Mouse (Mus musculus) small intestine, adult 2 months (tissue): ENCODE measurements around the gene Cnep1r1.

Experiments used
- CTCF ChIP-seq: fragments of 200-500 bp; IDR thresholded peaks from 2 replicates; pipeline ENCODE4 v1.5.1; 2012; ENCODE audit warnings: low read depth, mild to moderate bottlenecking, control low read depth, inconsistent platforms, low read length, moderate library complexity, mixed read lengths; ENCODE audit not compliant: insufficient replicate concordance, insufficient read length; ENCODE audit errors: extremely low read depth
- POLR2A ChIP-seq: fragments of 200-500 bp; IDR thresholded peaks from 2 replicates; pipeline ENCODE4 v1.6.1; 2012; ENCODE audit warnings: low read depth, mild to moderate bottlenecking, control low read depth, inconsistent platforms, low read length, moderate library complexity

DNA sequence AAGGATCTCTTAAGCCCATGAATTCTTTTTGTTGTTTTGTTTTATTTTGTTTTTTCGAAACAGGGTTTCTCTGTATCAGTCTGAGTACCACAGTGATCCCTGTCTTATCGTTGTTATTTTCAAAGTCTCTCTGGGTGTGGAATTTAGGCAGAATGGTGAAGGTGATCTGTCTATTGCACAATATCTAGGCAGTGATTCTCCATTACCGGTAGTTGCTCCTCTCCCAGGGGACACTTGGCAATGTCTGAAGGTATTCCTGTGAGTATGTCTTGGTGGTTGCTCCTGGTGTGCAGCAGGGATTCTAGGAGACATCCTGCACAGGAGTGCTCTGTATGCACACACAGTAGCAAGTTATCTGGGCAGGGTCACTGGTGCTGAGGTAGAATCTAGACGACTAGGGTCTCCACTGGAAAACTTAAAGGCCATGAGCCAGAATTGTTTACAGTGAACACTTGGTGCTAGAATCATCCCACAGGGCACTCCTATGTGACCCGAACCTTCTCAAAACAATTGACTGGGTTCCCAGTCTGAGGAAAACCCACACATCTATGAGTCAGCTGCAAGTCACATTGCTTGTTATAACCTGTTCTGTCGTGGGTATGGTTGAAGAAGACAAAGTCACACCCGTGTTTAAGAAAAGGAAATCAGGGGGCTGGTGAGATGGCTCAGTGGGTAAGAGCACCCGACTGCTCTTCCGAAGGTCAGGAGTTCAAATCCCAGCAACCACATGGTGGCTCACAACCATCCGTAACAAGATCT is 41.8 kb downstream of the Cnep1r1 start:
- no peak for TF ChIP-seq CTCF
- no peak for TF ChIP-seq POLR2A
